Mouse (Mus musculus): ENCODE measurements around the gene Mfsd4b2. TPM values are rescaled to one million over a fixed set of nuclear protein-coding genes. Genes with fewer than 3 reads are reported as not detected.
A peak's percentile ranks its signal among the peaks of the same experiment; 100 is the strongest.

Mfsd4b2 gene
- polyA plus RNA-seq (2012), result not detected in 2 replicates

GRCm38 (mm10) chr10:39926616-39927139 is at the start of gene Mfsd4b2:
Mfsd4b2 (minus strand) TSS chr10:39926923.
- H3K9me3 ChIP-seq (ENCODE audit: control insufficient read depth, low read length), result no peaks in the 10 kb centered on the region
- H3K4me1 ChIP-seq (ENCODE audit: control insufficient read depth), result peaks cover 3% of the 10 kb centered on the region
- H3K27me3 ChIP-seq (ENCODE audit: control insufficient read depth), result peaks cover 28% of the 10 kb centered on the region
- no peaks in the 10 kb centered on the region for H3K36me3 ChIP-seq (ENCODE audit: control insufficient read depth)
- no peak within 1 kb of the TSS for H3K4me3 ChIP-seq (replicated peaks)
- no peak for TF ChIP-seq GATA1 (IDR thresholded peaks at IDR 0.05; ENCODE audit: low read length)
- TF ChIP-seq TAL1 (IDR thresholded peaks at IDR 0.05; ENCODE audit: low read length), result no peak

DNA sequence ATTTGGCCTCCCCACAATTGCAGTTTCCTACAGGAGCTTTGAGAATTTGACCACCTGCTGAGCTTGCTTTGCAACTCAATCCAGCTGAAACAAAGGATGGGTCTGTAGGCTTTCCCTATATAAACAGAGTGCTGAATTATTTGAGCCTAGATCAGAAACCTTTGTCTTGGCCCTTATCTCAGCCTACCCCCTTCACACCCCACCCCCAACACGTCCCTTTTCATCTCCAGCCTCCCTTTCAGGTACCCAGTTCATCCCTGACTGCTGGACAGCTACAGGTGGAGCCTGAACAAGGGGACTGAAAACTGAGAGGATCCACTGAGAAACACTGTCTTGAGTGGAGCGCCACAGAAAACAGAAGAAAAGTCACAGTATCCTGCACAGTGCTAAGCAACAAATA is 49.0 kb upstream of the Mfsd4b2 start:
- Histone ChIP-seq H3K4me3 (replicated peaks) (no peak overlapping the region), H3K27me3 (ENCODE audit: control insufficient read depth) (no peaks in the 10 kb centered on the region), H3K4me1 (ENCODE audit: control insufficient read depth) (no peaks in the 10 kb centered on the region), H3K9me3 (ENCODE audit: control insufficient read depth, low read length) (peaks cover 10% of the 10 kb centered on the region), H3K36me3 (ENCODE audit: control insufficient read depth) (no peaks in the 10 kb centered on the region)
- TF ChIP-seq TAL1 (IDR thresholded peaks at IDR 0.05; ENCODE audit: low read length) (no peak), GATA1 (IDR thresholded peaks at IDR 0.05; ENCODE audit: low read length) (no peak)

DNA sequence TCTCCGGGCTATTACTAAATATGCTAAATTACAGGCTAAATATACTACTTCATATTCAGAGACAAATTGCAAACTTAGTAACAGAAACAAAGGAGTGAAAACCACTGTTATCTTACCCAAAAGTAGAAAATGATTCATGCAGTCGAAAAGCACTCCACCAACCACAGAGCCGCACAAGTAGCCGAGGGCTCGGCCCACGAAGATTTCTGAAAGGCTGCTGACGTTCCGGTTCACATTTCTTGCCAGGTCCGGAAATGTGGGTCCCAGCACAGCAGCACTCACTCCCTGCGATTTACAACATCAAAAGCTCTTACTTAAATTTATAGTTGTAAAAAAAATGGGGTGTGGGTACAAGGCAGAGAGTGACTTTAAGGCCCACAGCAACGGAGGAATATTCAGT is 48.3 kb upstream of the Mfsd4b2 start:
- Histone ChIP-seq H3K4me3 (replicated peaks) (no peak overlapping the region), H3K36me3 (ENCODE audit: control insufficient read depth) (no peaks in the 10 kb centered on the region), H3K4me1 (ENCODE audit: control insufficient read depth) (no peaks in the 10 kb centered on the region), H3K27me3 (ENCODE audit: control insufficient read depth) (no peaks in the 10 kb centered on the region), H3K9me3 (ENCODE audit: control insufficient read depth, low read length) (peaks cover 10% of the 10 kb centered on the region)
- TF ChIP-seq TAL1 (IDR thresholded peaks at IDR 0.05; ENCODE audit: low read length) (no peak), GATA1 (IDR thresholded peaks at IDR 0.05; ENCODE audit: low read length) (no peak)

- Histone ChIP-seq H3K27me3 (ENCODE audit: control insufficient read depth) (no peaks in the 10 kb centered on the region; the same call in 1 of the 2 replicates), H3K9me3 (ENCODE audit: control insufficient read depth, low read length) (peaks cover 3% of the 10 kb centered on the region), H3K4me1 (ENCODE audit: control insufficient read depth) (no peaks in the 10 kb centered on the region), H3K36me3 (ENCODE audit: control insufficient read depth) (no peaks in the 10 kb centered on the region), H3K4me3 (replicated peaks) (no peak overlapping the region)
- TF ChIP-seq TAL1 (IDR thresholded peaks at IDR 0.05; ENCODE audit: low read length) (no peak), GATA1 (IDR thresholded peaks at IDR 0.05; ENCODE audit: low read length) (no peak)
These were observed 40.8 kb upstream of the Mfsd4b2 start for GRCm38 (mm10) chr10:39967512-39967911.

- Histone ChIP-seq H3K27me3 (ENCODE audit: control insufficient read depth) (peaks cover 7% of the 10 kb centered on the region), H3K4me1 (ENCODE audit: control insufficient read depth) (peaks cover 14% of the 10 kb centered on the region), H3K36me3 (ENCODE audit: control insufficient read depth) (no peaks in the 10 kb centered on the region), H3K4me3 (replicated peaks) (no peak overlapping the region), H3K9me3 (ENCODE audit: control insufficient read depth, low read length) (no peaks in the 10 kb centered on the region)
- no peak for TF ChIP-seq TAL1 (IDR thresholded peaks at IDR 0.05; ENCODE audit: low read length)
These were observed 35.2 kb upstream of the Mfsd4b2 start for GRCm38 (mm10) chr10:39961906-39962305.

- peaks cover 14% of the 10 kb centered on the region for H3K4me1 ChIP-seq (ENCODE audit: control insufficient read depth)
- H3K4me3 ChIP-seq (replicated peaks), result peak overlapping the region; percentile 62
- H3K9me3 ChIP-seq (ENCODE audit: control insufficient read depth, low read length), result no peaks in the 10 kb centered on the region
- TF ChIP-seq GATA1 (IDR thresholded peaks at IDR 0.05; ENCODE audit: low read length), result no peak
- H3K36me3 ChIP-seq (ENCODE audit: control insufficient read depth), result no peaks in the 10 kb centered on the region
- peaks cover 7% of the 10 kb centered on the region for H3K27me3 ChIP-seq (ENCODE audit: control insufficient read depth)
These were observed 33.7 kb upstream of the Mfsd4b2 start for GRCm38 (mm10) chr10:39960441-39960822.

GRCm38 (mm10) chr10:39959761-39960440 is 33.2 kb upstream of the Mfsd4b2 start, which contains the start of gene Mfsd4b3:
Mfsd4b3 (minus strand) TSS chr10:39960153.
- TF ChIP-seq GATA1 (IDR thresholded peaks at IDR 0.05; ENCODE audit: low read length) (no peak), TAL1 (IDR thresholded peaks at IDR 0.05; ENCODE audit: low read length) (no peak)
- peaks cover 14% of the 10 kb centered on the region for H3K4me1 ChIP-seq (ENCODE audit: control insufficient read depth)
- H3K36me3 ChIP-seq (ENCODE audit: control insufficient read depth), result no peaks in the 10 kb centered on the region
- H3K4me3 ChIP-seq (replicated peaks), result peak within 1 kb of the TSS; percentile 62
- peaks cover 7% of the 10 kb centered on the region for H3K27me3 ChIP-seq (ENCODE audit: control insufficient read depth)
- no peaks in the 10 kb centered on the region for H3K9me3 ChIP-seq (ENCODE audit: control insufficient read depth, low read length)

DNA sequence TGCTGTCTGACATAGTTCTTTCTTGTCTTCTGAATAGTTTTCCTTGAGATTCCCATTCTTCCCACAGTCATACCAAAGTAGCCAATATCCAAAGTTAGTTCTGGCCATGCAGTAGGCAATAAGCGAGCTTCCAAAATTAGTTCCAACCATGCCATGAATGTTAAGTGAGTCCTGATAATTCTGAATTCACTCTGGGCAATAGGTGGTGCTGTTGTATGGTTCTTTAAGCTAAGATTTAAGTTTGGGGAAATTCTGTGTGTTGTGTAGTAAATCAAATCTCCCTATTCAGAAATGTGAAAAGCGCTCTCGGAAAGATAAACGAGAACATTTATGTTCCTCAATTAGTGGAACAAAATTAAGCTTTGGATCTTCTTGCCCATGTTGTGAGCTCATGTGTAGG is 31.5 kb upstream of the Mfsd4b2 start:
- H3K4me3 ChIP-seq (replicated peaks), result no peak overlapping the region
- peaks cover 7% of the 10 kb centered on the region for H3K27me3 ChIP-seq (ENCODE audit: control insufficient read depth)
- H3K36me3 ChIP-seq (ENCODE audit: control insufficient read depth), result no peaks in the 10 kb centered on the region
- H3K9me3 ChIP-seq (ENCODE audit: control insufficient read depth, low read length), result no peaks in the 10 kb centered on the region
- H3K4me1 ChIP-seq (ENCODE audit: control insufficient read depth), result peaks cover 14% of the 10 kb centered on the region
- TF ChIP-seq GATA1 (IDR thresholded peaks at IDR 0.05; ENCODE audit: low read length), result no peak
- no peak for TF ChIP-seq TAL1 (IDR thresholded peaks at IDR 0.05; ENCODE audit: low read length)

DNA sequence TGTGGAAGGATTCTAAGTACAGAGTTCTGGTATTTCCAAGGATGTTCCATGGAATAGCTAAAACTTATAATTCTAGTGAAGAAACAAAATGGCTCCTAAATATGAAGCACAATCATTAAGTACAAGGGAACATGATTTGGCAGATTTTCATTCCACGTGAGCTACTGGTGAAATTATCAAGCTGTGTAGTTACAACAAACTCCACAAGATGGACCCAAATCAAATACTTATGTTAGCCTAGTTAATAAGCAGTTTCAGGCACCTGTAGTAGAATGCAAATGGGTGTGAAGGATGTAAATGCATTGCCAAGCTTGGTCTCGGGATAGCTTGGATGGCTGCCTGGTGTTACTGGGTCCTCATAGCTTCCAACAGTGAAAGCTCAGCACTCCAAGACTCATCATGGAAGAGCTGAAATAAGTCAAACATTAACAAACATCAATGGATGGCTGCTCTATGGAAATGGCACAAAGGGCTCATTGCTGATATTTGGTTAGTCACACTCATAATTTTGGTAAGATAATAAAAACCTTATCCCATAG is 29.7 kb upstream of the Mfsd4b2 start:
- H3K9me3 ChIP-seq (ENCODE audit: control insufficient read depth, low read length), result no peaks in the 10 kb centered on the region
- peaks cover 7% of the 10 kb centered on the region for H3K27me3 ChIP-seq (ENCODE audit: control insufficient read depth)
- no peak overlapping the region for H3K4me3 ChIP-seq (replicated peaks)
- TF ChIP-seq GATA1 (IDR thresholded peaks at IDR 0.05; ENCODE audit: low read length), result no peak
- no peak for TF ChIP-seq TAL1 (IDR thresholded peaks at IDR 0.05; ENCODE audit: low read length)
- no peaks in the 10 kb centered on the region for H3K36me3 ChIP-seq (ENCODE audit: control insufficient read depth)
- H3K4me1 ChIP-seq (ENCODE audit: control insufficient read depth), result peaks cover 14% of the 10 kb centered on the region

Measured in erythroblast, embryonic 14.5 days (primary cell).